Mouse (Mus musculus) left cerebral cortex, postnatal 25 days (tissue): ENCODE results near the gene Ski. TPM values are rescaled to one million over a fixed set of nuclear protein-coding genes. Genes with fewer than 3 reads are reported as not detected.

Experiments used
- DNase-seq, 2 experiments: peaks; one replicate each; pipeline ENCODE4 v3.0.0; 2022; ENCODE audit warnings: low spot score in 2 of 2, mixed read lengths in 1 of 2
- intact Hi-C: fragments of 180-260 bp; cut with DNase I; formaldehyde crosslinking; loops from one replicate; pipeline ENCODE4 v1.15.1; 2025
- total RNA-seq, 2 experiments: library from RNA; stranded (reverse); gene quantifications; 2 replicates each; pipeline ENCODE4 v1.2.3; 2021

The Ski gene
- total RNA-seq, 2 experiments from 2014 or later: 111 to 112 TPM

GRCm38 (mm10) chr4:155217241-155218103 lies 4.9 kb downstream of the Ski start:
- intact Hi-C loops: no loop called here
- DNase-seq: no peak

- DNase-seq: peak in 1 of 2 experiments; percentile 77
- intact Hi-C loops: no loop called here
These were observed 6.4 kb downstream of the Ski start for GRCm38 (mm10) chr4:155215773-155216630.

- intact Hi-C loops: no loop called here
- DNase-seq: no peak
These were observed 7.2 kb downstream of the Ski start for GRCm38 (mm10) chr4:155215203-155215602.

- intact Hi-C loops: no loop called here
- no peak for DNase-seq
These were observed 7.6 kb downstream of the Ski start for GRCm38 (mm10) chr4:155214793-155215192.

GRCm38 (mm10) chr4:155214188-155214587 lies 8.2 kb downstream of the Ski start:
- DNase-seq: no peak
- intact Hi-C loops: no loop called here

GRCm38 (mm10) chr4:155213752-155214054 lies 8.7 kb downstream of the Ski start:
- intact Hi-C loops: no loop called here
- DNase-seq: no peak

- intact Hi-C loops: no loop called here
These were observed 9.2 kb downstream of the Ski start for GRCm38 (mm10) chr4:155213052-155213751.

GRCm38 (mm10) chr4:155209494-155209893 lies 12.9 kb downstream of the Ski start:
- intact Hi-C loops: no loop called here
- DNase-seq: no peak

More at GRCm38 (mm10) chr4:155213052-155213751, 9.2 kb downstream of the Ski start:
- no peak for DNase-seq

GRCm38 (mm10) chr4:155209079-155209478 lies 13.3 kb downstream of the Ski start:
- intact Hi-C loops: no loop called here
- DNase-seq: no peak

- no peak for DNase-seq
- intact Hi-C loops: no loop called here
These were observed 13.8 kb downstream of the Ski start for GRCm38 (mm10) chr4:155208613-155209012.

- no peak for DNase-seq
- intact Hi-C loops: no loop called here
These were observed 14.6 kb downstream of the Ski start for GRCm38 (mm10) chr4:155207841-155208240.

GRCm38 (mm10) chr4:155206498-155206897 lies 15.9 kb downstream of the Ski start:
- intact Hi-C loops: no loop called here
- DNase-seq: no peak

GRCm38 (mm10) chr4:155205919-155206318 lies 16.5 kb downstream of the Ski start:
- intact Hi-C loops: no loop called here

GRCm38 (mm10) chr4:155201764-155202163 lies 20.6 kb downstream of the Ski start:
- no peak for DNase-seq
- intact Hi-C loops: no loop called here

More at GRCm38 (mm10) chr4:155205919-155206318, 16.5 kb downstream of the Ski start:
- DNase-seq: no peak

- intact Hi-C loops: no loop called here
- no peak for DNase-seq
These were observed 21.5 kb downstream of the Ski start for GRCm38 (mm10) chr4:155200861-155201390.

GRCm38 (mm10) chr4:155197726-155198125 lies 24.7 kb downstream of the Ski start:
- intact Hi-C loops: no loop called here
- peak in 1 of 2 experiments; percentile 49 for DNase-seq

- DNase-seq: no peak
- intact Hi-C loops: no loop called here
These were observed 27.2 kb downstream of the Ski start for GRCm38 (mm10) chr4:155195204-155195603.

GRCm38 (mm10) chr4:155190275-155190674 lies 32.1 kb downstream of the Ski start:
- no peak for DNase-seq
- intact Hi-C loops: no loop called here

- intact Hi-C loops: no loop called here
- no peak for DNase-seq
These were observed 32.7 kb downstream of the Ski start for GRCm38 (mm10) chr4:155189711-155190139.

GRCm38 (mm10) chr4:155188803-155189202 lies 33.6 kb downstream of the Ski start:
- intact Hi-C loops: no loop called here
- no peak for DNase-seq
